Mouse (Mus musculus): ENCODE results near the gene AI182371.

GRCm38 (mm10) chr2:35138576-35138975 lies 37.2 kb upstream of the AI182371 start:
- TF ChIP-seq CTCF (IDR thresholded peaks at IDR 0.05; ENCODE audit: extremely low read depth, insufficient read depth, insufficient read length, insufficient replicate concordance) (no peak), POLR2A (IDR thresholded peaks at IDR 0.05; ENCODE audit: low read depth, low read length) (no peak)
